Mouse (Mus musculus) forebrain, embryonic 14.5 days (tissue): ENCODE data around the gene Ppp1cc. TPM values are rescaled to one million over a fixed set of nuclear protein-coding genes. Genes with fewer than 3 reads are reported as not detected.

ENCODE experiments used
- ATAC-seq: fragments of 200-750 bp; cut with Nextera tagmentation; 2 replicates; pipeline ENCODE4 v1.8.0; 2017; ENCODE audit warnings: mild to moderate bottlenecking, moderate library complexity
- DNase-seq: peaks from one replicate; pipeline ENCODE4 v3.0.0-alpha.2; 2015; ENCODE audit warnings: low spot score
- H3K27ac ChIP-seq: fragments of 300-500 bp; sonication (generic); 2 replicates; pipeline ENCODE4 v1.5.1; 2014; ENCODE audit warnings: low read depth, mild to moderate bottlenecking, control low read depth, low read length, moderate library complexity
- H3K27me3 ChIP-seq: fragments of 300-500 bp; sonication (generic); replicated peaks from 2 replicates; pipeline ENCODE4 v1.6.1; 2014; ENCODE audit warnings: low read length, control low read depth, mixed read lengths; ENCODE audit not compliant: control insufficient read depth, insufficient read depth
- H3K36me3 ChIP-seq: fragments of 300-500 bp; sonication (generic); 2 replicates; pipeline ENCODE4 v1.6.1; 2014; ENCODE audit warnings: low read length, control low read depth; ENCODE audit not compliant: control insufficient read depth, insufficient read depth
- H3K4me1 ChIP-seq: fragments of 300-500 bp; sonication (generic); 2 replicates; pipeline ENCODE4 v1.6.1; 2014; ENCODE audit warnings: antibody characterized with exemption, low read length, control low read depth; ENCODE audit not compliant: control insufficient read depth, insufficient read depth
- H3K4me2 ChIP-seq: fragments of 300-500 bp; sonication (generic); 2 replicates; pipeline ENCODE4 v1.6.1; 2014; ENCODE audit warnings: mild to moderate bottlenecking, control low read depth, low read length
- H3K4me3 ChIP-seq: fragments of 300-500 bp; sonication (generic); 2 replicates; pipeline ENCODE4 v1.5.1; 2014; ENCODE audit warnings: low read depth, low read length, control low read depth
- H3K9ac ChIP-seq: fragments of 300-500 bp; sonication (generic); 2 replicates; pipeline ENCODE4 v1.6.1; 2014; ENCODE audit warnings: mild to moderate bottlenecking, low read length, control low read depth, moderate library complexity
- H3K9me3 ChIP-seq: fragments of 300-500 bp; sonication (generic); replicated peaks from 2 replicates; pipeline ENCODE4 v1.6.1; 2016; ENCODE audit warnings: low read length, control low read depth, mixed read lengths; ENCODE audit not compliant: control insufficient read depth
- WGBS: fragments of 180-500 bp; shearing (Covaris S2); extraction: QIAGEN DNeasy Blood & Tissue Kit; methylation state at CpG from one replicate; pipeline ENCODE4 v1.1.7; 2014; 5-methylcytosine and 5-hydroxymethylcytosine counted together
- polyA plus RNA-seq: library from polyadenylated mRNA; unstranded; fragments of >200 nt; fragmentation: Nextera tagmentation; extraction: Ambion mirVana; gene quantifications from 2 replicates; pipeline ENCODE4 v1.2.1, GENCODE M21; 2014

The Ppp1cc gene
- polyA plus RNA-seq, 1 experiment from 2014 or later = 280 TPM

DNA sequence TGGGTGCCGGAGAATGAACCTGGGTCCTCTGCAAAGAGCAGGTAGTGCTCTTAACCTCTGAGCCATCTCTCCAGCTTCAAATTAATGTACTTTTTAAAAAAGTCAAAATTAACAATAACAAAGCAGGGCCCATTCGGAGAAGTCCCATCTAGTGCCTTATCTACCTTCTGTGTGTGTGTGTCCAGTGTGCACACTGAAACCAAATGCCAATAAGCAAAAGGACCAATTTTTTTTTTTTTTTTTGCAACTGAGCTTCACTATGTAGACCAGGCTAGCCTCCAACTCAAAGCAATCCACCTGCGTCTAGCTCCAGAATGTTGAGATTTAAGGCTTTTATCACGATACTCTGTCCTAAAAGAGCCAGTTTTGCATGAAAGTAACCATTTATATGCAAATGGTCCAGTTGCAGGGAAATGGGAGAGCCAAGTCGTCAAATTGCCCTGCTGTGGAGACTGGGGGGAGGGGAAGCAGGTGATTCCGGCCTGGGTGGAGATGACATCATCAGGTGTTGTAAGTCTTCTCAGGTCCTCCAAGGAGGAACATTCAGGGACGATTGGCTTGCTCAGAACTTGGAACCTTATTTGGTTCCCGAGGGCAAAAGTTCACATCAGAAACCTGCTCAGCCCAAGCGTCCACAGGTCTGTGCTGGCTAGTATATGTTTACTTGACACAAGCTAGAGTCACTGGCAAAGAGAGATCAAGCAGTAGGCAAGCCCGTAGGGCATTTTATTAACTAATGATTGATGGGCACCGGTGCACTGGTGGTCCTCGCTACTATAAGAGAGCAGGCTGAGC lies 33.4 kb downstream of the Ppp1cc start:
- Histone ChIP-seq H3K27ac (no peak overlapping the region), H3K9me3 (no peaks in the 10 kb centered on the region), H3K4me2 (no peak overlapping the region), H3K9ac (no peak overlapping the region), H3K27me3 (no peaks in the 10 kb centered on the region), H3K4me1 (no peaks in the 10 kb centered on the region), H3K4me3 (no peak overlapping the region), H3K36me3 (no peaks in the 10 kb centered on the region)
- ATAC-seq (no peak), DNase-seq (no peak)
- 73% methylated on average over 12 of the region's 12 CpGs for WGBS

DNA sequence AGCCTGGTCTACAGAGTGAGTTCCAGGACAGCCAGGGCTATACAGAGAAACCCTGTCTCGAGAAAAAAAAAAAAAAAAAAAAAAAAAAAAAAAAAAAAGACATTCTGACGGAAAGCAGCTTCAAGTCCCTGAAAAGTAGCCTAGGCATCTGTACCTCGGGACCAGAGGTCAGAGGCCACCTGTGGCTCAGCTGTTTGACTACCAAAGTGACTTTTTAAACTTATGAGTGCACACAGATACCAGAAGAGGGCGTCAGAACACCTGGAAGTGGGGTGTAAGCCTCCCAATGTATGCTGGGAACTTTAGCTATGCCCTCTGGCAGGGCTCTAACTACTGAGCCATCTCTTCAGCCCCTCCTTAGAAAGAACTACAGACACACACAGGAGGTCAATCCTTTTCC lies 34.3 kb downstream of the Ppp1cc start:
- no peaks in the 10 kb centered on the region for H3K4me1 ChIP-seq
- 48% methylated on average over 3 of the region's 4 CpGs for whole genome bisulfite sequencing
- H3K4me3 ChIP-seq = no peak overlapping the region
- H3K27me3 ChIP-seq = no peaks in the 10 kb centered on the region
- no peak overlapping the region for H3K9ac ChIP-seq
- H3K9me3 ChIP-seq = no peaks in the 10 kb centered on the region
- no peak overlapping the region for H3K4me2 ChIP-seq
- no peaks in the 10 kb centered on the region for H3K36me3 ChIP-seq
- ATAC-seq (no peak), DNase-seq (no peak)
- no peak overlapping the region for H3K27ac ChIP-seq

DNA sequence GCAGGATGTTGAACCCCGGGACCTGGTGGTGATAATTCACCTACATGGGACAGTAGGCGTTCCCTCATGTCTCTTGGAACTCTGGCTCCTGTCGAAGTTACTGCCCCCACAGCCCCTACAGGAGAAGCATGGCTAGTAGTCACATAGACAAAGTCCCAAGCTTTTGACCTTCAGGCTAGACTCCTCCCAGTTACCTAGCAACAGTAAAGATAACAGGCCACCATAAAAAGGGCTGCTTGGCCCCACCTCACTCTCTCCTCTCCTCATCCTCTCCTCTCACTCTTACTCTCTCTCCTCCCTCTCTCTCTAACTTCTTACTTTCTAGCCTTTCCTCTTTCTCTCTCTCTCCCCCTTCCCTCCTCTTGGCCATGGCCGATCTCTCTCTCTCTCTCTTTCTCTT lies 42.8 kb downstream of the Ppp1cc start:
- Histone ChIP-seq H3K4me2 (no peak overlapping the region), H3K27me3 (no peaks in the 10 kb centered on the region), H3K4me3 (no peak overlapping the region), H3K9ac (no peak overlapping the region), H3K9me3 (no peaks in the 10 kb centered on the region), H3K4me1 (no peaks in the 10 kb centered on the region), H3K27ac (no peak overlapping the region), H3K36me3 (no peaks in the 10 kb centered on the region)
- WGBS = 95% methylated on average over 4 of the region's 4 CpGs
- ATAC-seq (no peak), DNase-seq (no peak)

DNA sequence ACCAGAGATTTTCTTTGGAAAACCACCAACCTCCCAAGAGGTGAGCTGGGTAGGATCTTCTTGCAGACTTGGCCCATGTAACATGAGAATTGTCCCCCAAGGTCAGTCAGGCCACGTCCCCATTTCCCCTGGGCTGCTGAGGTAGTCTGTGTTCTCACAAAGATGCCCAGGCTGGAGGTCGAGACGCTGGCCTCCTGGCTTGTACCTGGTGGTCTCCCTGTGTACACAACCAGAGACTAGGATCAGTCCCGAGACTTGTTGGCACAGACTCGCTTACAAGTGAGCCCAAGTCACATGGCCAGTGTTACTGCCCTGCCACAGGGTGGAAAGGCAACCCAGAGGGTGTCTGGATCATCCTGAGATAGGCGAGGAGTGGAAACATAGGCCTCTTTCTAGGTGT lies 43.8 kb downstream of the Ppp1cc start:
- Histone ChIP-seq H3K4me1 (no peaks in the 10 kb centered on the region), H3K36me3 (no peaks in the 10 kb centered on the region), H3K4me2 (no peak overlapping the region), H3K9ac (no peak overlapping the region), H3K27me3 (no peaks in the 10 kb centered on the region), H3K9me3 (no peaks in the 10 kb centered on the region), H3K27ac (no peak overlapping the region), H3K4me3 (no peak overlapping the region)
- no peak for DNase-seq
- ATAC-seq = no peak
- WGBS = 83% methylated on average over 6 of the region's 6 CpGs

DNA sequence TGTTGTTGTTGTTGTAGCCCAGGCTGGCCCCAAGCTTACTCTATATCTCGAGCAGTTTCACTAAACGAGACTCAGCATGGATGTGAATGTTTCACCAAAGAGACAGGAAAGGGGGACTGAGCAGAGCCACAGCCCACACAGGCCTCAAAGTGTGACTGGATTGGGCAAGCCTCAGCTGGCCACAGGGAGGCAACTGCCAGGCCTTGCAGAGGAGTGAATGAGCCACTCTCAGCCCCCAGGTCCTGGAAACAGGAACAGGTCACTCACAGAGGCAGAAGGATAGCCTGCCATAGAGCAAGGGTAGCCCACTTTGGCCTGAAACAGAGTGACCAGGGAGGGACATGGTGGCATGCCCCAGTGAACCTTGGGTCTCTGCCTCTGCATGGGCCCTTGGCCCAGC lies 46.1 kb downstream of the Ppp1cc start:
- Histone ChIP-seq H3K4me2 (no peak overlapping the region), H3K27ac (no peak overlapping the region), H3K9me3 (no peaks in the 10 kb centered on the region), H3K36me3 (no peaks in the 10 kb centered on the region), H3K9ac (no peak overlapping the region), H3K27me3 (no peaks in the 10 kb centered on the region), H3K4me3 (no peak overlapping the region), H3K4me1 (0 out of 2 replicates have a peak, but pooled peaks cover 2% of the 10 kb centered on the region)
- DNase-seq (no peak), ATAC-seq (no peak)
- 61% methylated on average over 2 of the region's 2 CpGs for WGBS

DNA sequence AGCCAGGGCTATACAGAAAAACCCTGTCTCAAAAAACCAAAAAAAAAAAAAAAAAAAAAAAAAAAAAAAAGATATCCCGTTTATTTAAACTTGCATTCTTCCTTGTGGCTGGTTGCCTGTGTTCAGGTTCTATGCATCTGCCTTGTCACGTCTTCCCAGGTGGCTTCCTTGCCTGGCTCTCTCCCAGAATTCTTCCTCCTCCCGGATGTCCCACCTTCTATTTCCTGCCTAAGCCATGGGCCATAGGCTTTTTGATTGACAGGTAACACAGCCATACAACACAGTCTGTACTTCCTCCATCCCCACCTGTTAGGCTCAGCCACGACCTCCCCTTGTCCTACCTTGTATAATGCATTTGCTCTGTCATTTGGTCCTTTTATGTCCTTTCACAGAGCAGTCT lies 48.4 kb downstream of the Ppp1cc start, which contains the start of gene Hvcn1:
TSS of gene Hvcn1 (plus strand) at position 330 of the 400 bp plus-strand sequence.
- no peak for DNase-seq
- Histone ChIP-seq H3K4me3 (no peak within 1 kb of the TSS), H3K9ac (no peak within 1 kb of the TSS), H3K27ac (no peak within 1 kb of the TSS), H3K4me2 (no peak within 1 kb of the TSS), H3K27me3 (no peaks in the 10 kb centered on the region), H3K4me1 (peaks cover 7% of the 10 kb centered on the region), H3K9me3 (no peaks in the 10 kb centered on the region), H3K36me3 (no peaks in the 10 kb centered on the region)
- 83% methylated on average over 4 of the region's 4 CpGs for WGBS
- ATAC-seq = no peak

DNA sequence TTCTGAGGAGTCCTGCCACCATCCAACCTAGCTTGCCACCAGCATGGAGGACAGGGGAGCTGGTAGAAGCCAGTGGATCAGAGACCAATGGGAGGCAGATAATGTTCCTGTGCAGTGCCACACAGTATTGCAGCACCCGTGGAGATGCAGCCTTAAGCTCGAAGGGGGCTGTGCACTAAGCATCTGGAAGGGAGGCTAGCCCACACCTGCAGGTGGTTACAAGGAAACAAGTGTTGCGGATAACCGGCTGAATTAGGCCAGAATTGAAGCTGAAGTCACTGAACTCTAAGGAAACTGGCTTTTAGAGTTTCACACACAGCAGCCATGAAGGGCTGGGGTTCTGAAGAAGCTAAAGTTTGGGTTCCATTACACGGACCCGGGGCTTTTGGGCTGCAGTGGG lies 50.8 kb downstream of the Ppp1cc start:
- no peak overlapping the region for H3K9ac ChIP-seq
- H3K9me3 ChIP-seq = no peaks in the 10 kb centered on the region
- WGBS = 47% methylated on average over 6 of the region's 6 CpGs
- no peak overlapping the region for H3K4me3 ChIP-seq
- ATAC-seq (no peak), DNase-seq (no peak)
- no peak overlapping the region for H3K27ac ChIP-seq
- H3K27me3 ChIP-seq = no peaks in the 10 kb centered on the region
- H3K36me3 ChIP-seq = no peaks in the 10 kb centered on the region
- H3K4me2 ChIP-seq = no peak overlapping the region; the same call in 1 of the 2 replicates
- peaks cover 7% of the 10 kb centered on the region for H3K4me1 ChIP-seq

DNA sequence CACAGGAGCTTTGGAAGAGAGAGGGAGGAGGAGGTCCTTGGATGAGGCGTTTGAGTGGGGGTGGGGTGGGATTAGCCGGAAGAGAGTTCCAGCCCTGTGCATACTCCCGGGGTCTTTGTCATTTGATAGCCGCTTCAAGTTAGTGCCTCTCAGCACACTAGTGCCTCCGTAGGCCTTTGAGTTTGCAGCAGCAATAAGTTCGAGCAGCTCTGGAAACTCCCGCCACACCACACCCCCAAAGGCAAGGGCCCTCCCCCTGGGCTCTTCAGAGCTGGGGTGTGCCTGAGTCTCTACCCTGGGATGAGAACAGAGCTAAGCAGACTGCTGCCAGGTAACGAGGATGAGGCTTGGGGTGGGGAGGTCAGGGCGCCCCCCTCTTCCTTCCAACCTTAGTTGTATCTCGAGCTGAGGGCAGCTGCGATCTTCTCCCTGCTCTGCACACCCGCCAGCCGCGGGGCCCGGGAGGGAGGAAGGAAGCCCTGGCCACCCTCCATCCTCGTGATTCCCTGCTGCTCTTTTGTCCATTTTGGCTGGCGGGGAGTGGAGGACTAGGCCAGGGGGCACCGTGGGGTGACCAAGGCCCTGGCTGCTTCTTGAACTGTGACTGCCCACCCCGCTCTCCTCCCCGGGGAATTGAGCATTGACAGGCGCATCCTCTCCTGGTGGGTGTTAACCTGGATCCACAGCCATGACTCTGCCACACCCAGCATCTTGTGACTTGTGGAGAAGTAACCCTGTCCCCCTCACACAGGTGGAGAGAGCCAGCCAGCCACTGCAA lies 51.7 kb downstream of the Ppp1cc start:
- Histone ChIP-seq H3K27ac (no peak overlapping the region), H3K4me2 (peak overlapping the region; percentile 49), H3K36me3 (no peaks in the 10 kb centered on the region), H3K4me3 (peak overlapping the region; percentile 14), H3K4me1 (peaks cover 7% of the 10 kb centered on the region), H3K9ac (peak overlapping the region; percentile 49), H3K9me3 (no peaks in the 10 kb centered on the region), H3K27me3 (no peaks in the 10 kb centered on the region)
- peak; percentile 59 for DNase-seq
- ATAC-seq = no peak; the same call in 1 of the 2 replicates
- 4% methylated on average over 21 of the region's 21 CpGs for WGBS

DNA sequence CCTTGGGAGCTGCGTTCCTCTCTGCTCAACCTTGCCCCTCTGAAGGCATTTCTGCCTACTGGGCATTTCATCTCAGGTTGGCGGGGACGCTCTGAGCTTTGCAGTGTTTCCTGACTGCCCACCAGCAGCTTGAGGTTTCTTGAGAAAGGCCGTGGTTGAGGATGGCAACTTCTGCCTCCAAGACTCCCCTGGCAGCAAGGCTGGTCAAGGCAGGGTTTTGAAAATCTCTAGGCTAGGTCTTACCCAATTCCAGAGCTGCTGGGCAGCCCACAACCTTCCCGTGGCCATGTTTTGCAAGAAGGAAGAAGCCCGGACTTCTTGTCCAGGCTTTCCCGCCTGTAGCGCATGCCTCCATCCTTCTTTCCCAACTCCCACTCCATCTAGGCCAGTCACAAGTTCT lies 52.8 kb downstream of the Ppp1cc start:
- H3K4me3 ChIP-seq = no peak overlapping the region
- no peak for ATAC-seq
- H3K27ac ChIP-seq = no peak overlapping the region
- H3K27me3 ChIP-seq = no peaks in the 10 kb centered on the region
- H3K4me2 ChIP-seq = no peak overlapping the region
- H3K9me3 ChIP-seq = no peaks in the 10 kb centered on the region
- 92% methylated on average over 8 of the region's 8 CpGs for WGBS
- DNase-seq = no peak
- no peaks in the 10 kb centered on the region for H3K36me3 ChIP-seq
- no peak overlapping the region for H3K9ac ChIP-seq
- peaks cover 7% of the 10 kb centered on the region for H3K4me1 ChIP-seq
